Mouse (Mus musculus): ENCODE data around the gene Ccser1. TPM values are rescaled to one million over a fixed set of nuclear protein-coding genes. Genes with fewer than 3 reads are reported as not detected.

Ccser1 gene
- polyA plus RNA-seq (2014; fragmentation: Nextera tagmentation; extraction: Ambion mirVana), result 8.7 and 10.4 TPM in 2 replicates

- ATAC-seq (ENCODE audit: low FRiP score), result peak; percentile 93
- peak within 1 kb of the TSS; percentile 80 for H3K27ac ChIP-seq (ENCODE audit: low read depth, low read length)
- H3K27me3 ChIP-seq (ENCODE audit: control insufficient read depth, insufficient read depth, low read length), result no peaks in the 10 kb centered on the region
- H3K4me2 ChIP-seq (replicated peaks; ENCODE audit: low read depth, low read length), result peak within 1 kb of the TSS; percentile 96
- peak within 1 kb of the TSS; percentile 79 for H3K4me3 ChIP-seq (ENCODE audit: low read depth, low read length)
- no peaks in the 10 kb centered on the region for H3K36me3 ChIP-seq (ENCODE audit: control insufficient read depth, insufficient read depth, low read length)
- no peaks in the 10 kb centered on the region for H3K9me3 ChIP-seq (ENCODE audit: control insufficient read depth, low read length)
- H3K9ac ChIP-seq (ENCODE audit: low read depth, low read length), result peak within 1 kb of the TSS; percentile 81
- peak; percentile 76 for DNase-seq (ENCODE audit: low spot score)
- no peaks in the 10 kb centered on the region for H3K4me1 ChIP-seq (replicated peaks; ENCODE audit: control insufficient read depth, insufficient read depth, low read length)
- under 1% methylated on average over 67 of the region's 105 CpGs for whole genome bisulfite sequencing
These were observed at the start of gene Ccser1 for GRCm38 (mm10) chr6:61179949-61180755. TSS of gene Ccser1 (plus strand) at chr6:61180324.

- Histone ChIP-seq H3K4me2 (replicated peaks; ENCODE audit: low read depth, low read length) (no peak overlapping the region), H3K9ac (ENCODE audit: low read depth, low read length) (no peak overlapping the region), H3K27me3 (ENCODE audit: control insufficient read depth, insufficient read depth, low read length) (no peaks in the 10 kb centered on the region), H3K9me3 (ENCODE audit: control insufficient read depth, low read length) (no peaks in the 10 kb centered on the region), H3K4me1 (replicated peaks; ENCODE audit: control insufficient read depth, insufficient read depth, low read length) (no peaks in the 10 kb centered on the region), H3K4me3 (ENCODE audit: low read depth, low read length) (no peak overlapping the region), H3K27ac (ENCODE audit: low read depth, low read length) (no peak overlapping the region), H3K36me3 (ENCODE audit: control insufficient read depth, insufficient read depth, low read length) (no peaks in the 10 kb centered on the region)
- no peak for DNase-seq (ENCODE audit: low spot score)
- WGBS, result 90% methylated on average over 2 of the region's 2 CpGs
- ATAC-seq (ENCODE audit: low FRiP score), result no peak
These were observed 43.7 kb upstream of the Ccser1 start for GRCm38 (mm10) chr6:61136436-61136835.

- ATAC-seq (ENCODE audit: low FRiP score) (no peak), DNase-seq (ENCODE audit: low spot score) (no peak)
- 79% methylated on average over 1 of the region's 1 CpGs for WGBS
- Histone ChIP-seq H3K4me3 (ENCODE audit: low read depth, low read length) (no peak overlapping the region), H3K4me1 (replicated peaks; ENCODE audit: control insufficient read depth, insufficient read depth, low read length) (no peaks in the 10 kb centered on the region), H3K27me3 (ENCODE audit: control insufficient read depth, insufficient read depth, low read length) (no peaks in the 10 kb centered on the region), H3K4me2 (replicated peaks; ENCODE audit: low read depth, low read length) (no peak overlapping the region), H3K36me3 (ENCODE audit: control insufficient read depth, insufficient read depth, low read length) (no peaks in the 10 kb centered on the region), H3K9ac (ENCODE audit: low read depth, low read length) (no peak overlapping the region), H3K27ac (ENCODE audit: low read depth, low read length) (no peak overlapping the region), H3K9me3 (ENCODE audit: control insufficient read depth, low read length) (no peaks in the 10 kb centered on the region)
These were observed 37.1 kb upstream of the Ccser1 start for GRCm38 (mm10) chr6:61143031-61143430.

GRCm38 (mm10) chr6:61152924-61153323, 27.2 kb upstream of the Ccser1 start:
- 77% methylated on average over 3 of the region's 3 CpGs for WGBS
- no peak overlapping the region for H3K4me2 ChIP-seq (replicated peaks; ENCODE audit: low read depth, low read length)
- H3K27me3 ChIP-seq (ENCODE audit: control insufficient read depth, insufficient read depth, low read length), result no peaks in the 10 kb centered on the region
- H3K4me3 ChIP-seq (ENCODE audit: low read depth, low read length), result no peak overlapping the region
- ATAC-seq (ENCODE audit: low FRiP score) (no peak), DNase-seq (ENCODE audit: low spot score) (no peak)
- no peaks in the 10 kb centered on the region for H3K4me1 ChIP-seq (replicated peaks; ENCODE audit: control insufficient read depth, insufficient read depth, low read length)
- no peaks in the 10 kb centered on the region for H3K36me3 ChIP-seq (ENCODE audit: control insufficient read depth, insufficient read depth, low read length)
- H3K27ac ChIP-seq (ENCODE audit: low read depth, low read length), result no peak overlapping the region
- H3K9ac ChIP-seq (ENCODE audit: low read depth, low read length), result no peak overlapping the region
- no peaks in the 10 kb centered on the region for H3K9me3 ChIP-seq (ENCODE audit: control insufficient read depth, low read length)

GRCm38 (mm10) chr6:61154654-61155053, 25.5 kb upstream of the Ccser1 start:
- H3K4me2 ChIP-seq (replicated peaks; ENCODE audit: low read depth, low read length), result no peak overlapping the region
- no peaks in the 10 kb centered on the region for H3K36me3 ChIP-seq (ENCODE audit: control insufficient read depth, insufficient read depth, low read length)
- no peaks in the 10 kb centered on the region for H3K9me3 ChIP-seq (ENCODE audit: control insufficient read depth, low read length)
- H3K9ac ChIP-seq (ENCODE audit: low read depth, low read length), result no peak overlapping the region
- no peak overlapping the region for H3K27ac ChIP-seq (ENCODE audit: low read depth, low read length)
- 53% methylated on average over 6 of the region's 6 CpGs for WGBS
- no peaks in the 10 kb centered on the region for H3K27me3 ChIP-seq (ENCODE audit: control insufficient read depth, insufficient read depth, low read length)
- ATAC-seq (ENCODE audit: low FRiP score), result no peak
- no peaks in the 10 kb centered on the region for H3K4me1 ChIP-seq (replicated peaks; ENCODE audit: control insufficient read depth, insufficient read depth, low read length)
- H3K4me3 ChIP-seq (ENCODE audit: low read depth, low read length), result no peak overlapping the region
- no peak for DNase-seq (ENCODE audit: low spot score)

- H3K36me3 ChIP-seq (ENCODE audit: control insufficient read depth, insufficient read depth, low read length), result no peaks in the 10 kb centered on the region
- H3K4me1 ChIP-seq (replicated peaks; ENCODE audit: control insufficient read depth, insufficient read depth, low read length), result no peaks in the 10 kb centered on the region
- H3K4me3 ChIP-seq (ENCODE audit: low read depth, low read length), result no peak overlapping the region
- no peak overlapping the region for H3K27ac ChIP-seq (ENCODE audit: low read depth, low read length)
- no peak overlapping the region for H3K4me2 ChIP-seq (replicated peaks; ENCODE audit: low read depth, low read length)
- ATAC-seq (ENCODE audit: low FRiP score) (peak; percentile 75), DNase-seq (ENCODE audit: low spot score) (peak; percentile 33)
- 55% methylated on average over 8 of the region's 8 CpGs for WGBS
- no peak overlapping the region for H3K9ac ChIP-seq (ENCODE audit: low read depth, low read length)
- no peaks in the 10 kb centered on the region for H3K9me3 ChIP-seq (ENCODE audit: control insufficient read depth, low read length)
- H3K27me3 ChIP-seq (ENCODE audit: control insufficient read depth, insufficient read depth, low read length), result no peaks in the 10 kb centered on the region
These were observed 25.0 kb upstream of the Ccser1 start for GRCm38 (mm10) chr6:61155059-61155629.

- no peak overlapping the region for H3K4me3 ChIP-seq (ENCODE audit: low read depth, low read length)
- ATAC-seq (ENCODE audit: low FRiP score) (no peak), DNase-seq (ENCODE audit: low spot score) (no peak)
- no peaks in the 10 kb centered on the region for H3K36me3 ChIP-seq (ENCODE audit: control insufficient read depth, insufficient read depth, low read length)
- no peak overlapping the region for H3K4me2 ChIP-seq (replicated peaks; ENCODE audit: low read depth, low read length)
- no peak overlapping the region for H3K9ac ChIP-seq (ENCODE audit: low read depth, low read length)
- no peaks in the 10 kb centered on the region for H3K4me1 ChIP-seq (replicated peaks; ENCODE audit: control insufficient read depth, insufficient read depth, low read length)
- no peak overlapping the region for H3K27ac ChIP-seq (ENCODE audit: low read depth, low read length)
- no peaks in the 10 kb centered on the region for H3K9me3 ChIP-seq (ENCODE audit: control insufficient read depth, low read length)
- no peaks in the 10 kb centered on the region for H3K27me3 ChIP-seq (ENCODE audit: control insufficient read depth, insufficient read depth, low read length)
These were observed 24.4 kb upstream of the Ccser1 start for GRCm38 (mm10) chr6:61155718-61156117.

- no peak for DNase-seq (ENCODE audit: low spot score)
These were observed 18.0 kb upstream of the Ccser1 start for GRCm38 (mm10) chr6:61162117-61162516.

GRCm38 (mm10) chr6:61166891-61167290, 13.2 kb upstream of the Ccser1 start:
- no peaks in the 10 kb centered on the region for H3K4me1 ChIP-seq (replicated peaks; ENCODE audit: control insufficient read depth, insufficient read depth, low read length)
- H3K27ac ChIP-seq (ENCODE audit: low read depth, low read length), result no peak overlapping the region
- H3K9me3 ChIP-seq (ENCODE audit: control insufficient read depth, low read length), result no peaks in the 10 kb centered on the region
- no peak overlapping the region for H3K9ac ChIP-seq (ENCODE audit: low read depth, low read length)
- H3K36me3 ChIP-seq (ENCODE audit: control insufficient read depth, insufficient read depth, low read length), result no peaks in the 10 kb centered on the region
- DNase-seq (ENCODE audit: low spot score) (no peak), ATAC-seq (ENCODE audit: low FRiP score) (no peak)
- no peak overlapping the region for H3K4me3 ChIP-seq (ENCODE audit: low read depth, low read length)
- H3K27me3 ChIP-seq (ENCODE audit: control insufficient read depth, insufficient read depth, low read length), result no peaks in the 10 kb centered on the region
- WGBS, result 97% methylated on average over 1 of the region's 1 CpGs
- no peak overlapping the region for H3K4me2 ChIP-seq (replicated peaks; ENCODE audit: low read depth, low read length)

More at GRCm38 (mm10) chr6:61162117-61162516, 18.0 kb upstream of the Ccser1 start:
- no peak overlapping the region for H3K9ac ChIP-seq (ENCODE audit: low read depth, low read length)
- no peaks in the 10 kb centered on the region for H3K9me3 ChIP-seq (ENCODE audit: control insufficient read depth, low read length)
- no peak overlapping the region for H3K4me3 ChIP-seq (ENCODE audit: low read depth, low read length)
- H3K4me2 ChIP-seq (replicated peaks; ENCODE audit: low read depth, low read length), result no peak overlapping the region
- no peaks in the 10 kb centered on the region for H3K4me1 ChIP-seq (replicated peaks; ENCODE audit: control insufficient read depth, insufficient read depth, low read length)
- H3K27me3 ChIP-seq (ENCODE audit: control insufficient read depth, insufficient read depth, low read length), result no peaks in the 10 kb centered on the region
- no peaks in the 10 kb centered on the region for H3K36me3 ChIP-seq (ENCODE audit: control insufficient read depth, insufficient read depth, low read length)
- H3K27ac ChIP-seq (ENCODE audit: low read depth, low read length), result no peak overlapping the region
- no peak for ATAC-seq (ENCODE audit: low FRiP score)

All from hindbrain, embryonic 11.5 days (tissue).